Mouse (Mus musculus): ENCODE data around the gene Pla2g2f.

Pla2g2f gene

GRCm38 (mm10) chr4:138757416-138757815 is at the start of gene Pla2g2f:
Gene Pla2g2f (minus strand): TSS chr4:138757626.
- no peak for DNase-seq

DNA sequence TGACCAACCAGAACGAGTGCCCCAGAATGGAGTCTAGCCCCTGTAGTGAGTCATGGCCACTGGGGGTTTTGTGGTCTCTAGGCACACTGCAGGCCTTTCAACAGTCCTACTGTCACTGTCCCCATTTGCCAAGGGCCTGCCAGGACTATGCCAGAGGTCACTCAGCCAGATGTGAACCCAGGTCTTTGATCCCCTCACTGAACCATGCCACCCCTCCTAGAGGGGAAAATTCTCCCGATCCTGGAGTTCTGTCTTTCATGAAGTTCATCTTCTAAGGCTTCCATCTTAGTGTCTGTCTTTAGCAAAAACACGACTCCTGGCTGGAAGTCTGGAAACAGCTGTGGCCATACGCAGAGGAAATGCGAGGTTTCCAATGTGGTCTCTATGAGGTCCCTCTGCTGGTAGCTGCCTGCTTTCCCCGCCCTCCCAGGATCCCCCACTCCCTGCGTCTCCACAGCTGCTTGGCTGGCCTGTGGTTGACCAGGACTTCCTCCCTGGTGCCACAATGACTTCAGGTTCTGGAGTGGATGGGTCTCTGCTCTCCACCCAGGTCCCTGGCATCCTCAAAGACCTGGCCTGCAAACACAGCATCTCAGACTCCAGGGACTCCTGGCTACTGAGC is 49.6 kb upstream of the Pla2g2f start:
- DNase-seq, result no peak

DNA sequence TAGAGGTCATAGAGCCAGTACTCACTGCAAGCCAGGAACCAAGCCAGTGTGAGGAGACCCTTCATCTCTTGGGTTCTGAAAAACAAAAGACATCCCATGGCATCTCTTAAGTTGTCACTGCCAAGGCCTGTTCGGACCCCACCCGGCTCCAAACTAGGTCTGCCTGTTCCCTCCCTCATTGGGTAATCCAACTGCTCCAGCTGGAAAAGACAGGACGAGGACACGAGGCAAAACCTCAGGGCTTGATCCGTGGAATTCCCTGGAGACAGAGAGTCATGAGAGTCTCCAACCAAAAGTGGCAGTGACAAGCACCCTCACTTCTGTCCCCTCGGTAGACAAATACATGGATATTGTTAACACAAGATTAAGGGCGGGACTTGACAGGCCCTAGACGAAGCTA is 48.7 kb upstream of the Pla2g2f start:
- no peak for DNase-seq

DNA sequence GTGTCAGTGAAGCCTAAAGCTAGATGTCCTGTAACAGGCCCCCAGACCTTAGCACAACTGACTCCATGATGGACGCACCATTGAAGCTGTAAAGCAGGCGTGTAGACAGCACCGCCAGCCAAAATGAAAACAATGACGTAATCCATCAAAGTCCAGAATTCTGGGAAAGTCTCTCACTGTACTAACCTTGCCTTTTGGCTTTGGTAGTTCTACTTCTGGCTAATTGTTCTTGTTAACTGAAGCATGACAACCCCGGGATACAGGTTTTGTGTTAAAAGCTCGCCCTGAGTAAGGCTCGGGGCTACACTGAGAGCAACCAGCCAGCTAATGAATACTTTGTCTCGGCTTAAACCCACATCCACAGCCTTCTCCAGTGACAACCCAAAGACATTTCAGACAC is 47.8 kb upstream of the Pla2g2f start:
- DNase-seq, result no peak

GRCm38 (mm10) chr4:138802917-138803316 is 45.5 kb upstream of the Pla2g2f start:
- DNase-seq, result no peak

- DNase-seq, result no peak
Observed at GRCm38 (mm10) chr4:138801631-138802030, 44.2 kb upstream of the Pla2g2f start.

DNA sequence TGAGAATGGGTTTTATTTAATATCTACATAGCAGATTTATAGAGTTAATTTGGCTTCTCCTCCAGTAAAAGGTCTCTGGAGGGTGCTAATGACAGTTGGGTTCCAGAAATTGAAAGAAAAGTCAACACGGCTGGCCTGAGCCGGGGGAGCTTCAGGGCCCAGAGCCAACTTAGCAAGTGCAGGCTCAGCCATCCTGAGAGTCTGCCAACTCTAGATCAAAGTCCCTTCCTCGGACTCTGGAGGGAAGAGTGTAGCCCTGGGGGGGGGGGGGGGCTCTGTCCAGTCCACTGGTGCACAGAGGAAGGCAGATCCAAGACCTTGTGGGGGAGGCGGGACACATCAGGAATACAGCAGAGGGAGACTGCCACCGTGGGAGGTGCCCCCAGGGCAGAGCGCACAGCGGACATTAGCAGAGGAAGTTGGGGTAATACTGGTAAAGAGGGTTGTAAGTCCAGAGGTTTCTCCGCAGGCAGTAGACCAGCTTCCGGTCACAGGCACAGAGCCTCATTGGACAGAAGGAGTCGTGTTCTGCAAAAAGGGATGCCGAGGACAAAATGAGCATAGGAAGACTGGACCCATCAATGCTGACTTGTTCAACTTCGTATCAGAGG is 42.8 kb upstream of the Pla2g2f start:
- DNase-seq, result no peak

GRCm38 (mm10) chr4:138797217-138797570 is 39.8 kb upstream of the Pla2g2f start:
- DNase-seq, result no peak

GRCm38 (mm10) chr4:138796513-138797216 is 39.2 kb upstream of the Pla2g2f start:
- DNase-seq, result no peak

DNA sequence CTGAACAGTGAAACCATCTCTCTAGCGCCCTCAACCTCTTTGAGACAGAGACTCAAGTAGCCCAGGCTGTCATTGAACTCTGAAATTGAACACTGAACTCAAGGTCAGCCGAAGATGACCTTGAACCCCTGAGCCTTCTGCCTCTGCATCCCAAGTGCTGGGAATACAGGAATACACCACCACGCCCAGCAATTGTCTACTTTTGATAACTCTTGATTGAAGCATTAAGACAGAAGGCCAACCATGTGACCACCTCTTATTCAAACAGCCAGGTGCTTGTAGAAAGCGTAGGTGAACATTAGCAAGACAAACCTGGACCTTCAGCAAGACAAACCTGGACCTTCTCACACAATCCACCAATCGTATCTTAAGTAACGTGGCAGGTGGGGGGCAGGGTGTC is 36.9 kb upstream of the Pla2g2f start:
- no peak for DNase-seq

GRCm38 (mm10) chr4:138793276-138793675 is 35.9 kb upstream of the Pla2g2f start:
- peak in 1 of 2 experiments; percentile 14 for DNase-seq

DNA sequence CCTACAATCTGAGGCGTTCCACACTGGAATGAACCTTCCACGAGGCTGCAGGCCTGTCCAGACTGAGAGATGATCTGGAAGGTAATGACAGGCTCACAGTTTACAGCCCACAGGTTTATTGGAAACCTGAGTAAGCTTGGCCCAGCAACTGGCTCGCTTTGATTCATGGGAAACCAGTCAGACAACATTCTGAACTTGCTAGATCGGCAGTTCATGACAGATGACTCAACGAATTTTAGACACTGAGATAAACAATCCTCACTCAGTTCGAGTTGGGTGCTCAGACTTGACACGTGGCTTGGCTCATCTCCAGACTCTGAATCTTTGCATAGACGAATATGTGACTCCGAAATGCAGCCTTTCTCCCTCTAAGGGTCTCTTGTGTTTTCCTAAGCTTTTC is 35.2 kb upstream of the Pla2g2f start:
- DNase-seq, result no peak

GRCm38 (mm10) chr4:138791452-138791851 is 34.0 kb upstream of the Pla2g2f start:
- no peak for DNase-seq

- no peak for DNase-seq
Observed at GRCm38 (mm10) chr4:138788381-138788780, 31.0 kb upstream of the Pla2g2f start.

- DNase-seq, result no peak
Observed at GRCm38 (mm10) chr4:138786141-138786540, 28.7 kb upstream of the Pla2g2f start.

DNA sequence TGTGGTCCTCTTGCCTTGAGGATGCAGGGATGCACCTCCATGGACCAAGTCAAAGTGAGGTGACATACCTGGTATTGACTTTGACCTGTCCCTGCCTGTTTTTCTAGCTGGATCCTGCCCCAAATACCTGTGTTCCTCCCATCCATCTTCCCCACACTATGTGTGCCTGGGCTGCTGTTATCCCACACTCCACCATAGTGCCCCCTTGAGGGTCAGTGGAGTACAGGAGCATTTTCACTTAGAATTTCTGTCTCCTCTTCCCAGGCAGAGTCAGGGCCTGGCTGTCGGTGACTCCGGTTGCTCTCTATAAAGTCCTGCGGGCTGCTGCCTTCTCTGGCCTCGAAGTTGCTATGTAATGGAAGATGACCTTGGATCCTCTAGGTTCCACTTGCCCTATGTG is 28.3 kb upstream of the Pla2g2f start:
- no peak for DNase-seq

- DNase-seq, result no peak
Observed at GRCm38 (mm10) chr4:138782098-138782497, 24.7 kb upstream of the Pla2g2f start.

DNA sequence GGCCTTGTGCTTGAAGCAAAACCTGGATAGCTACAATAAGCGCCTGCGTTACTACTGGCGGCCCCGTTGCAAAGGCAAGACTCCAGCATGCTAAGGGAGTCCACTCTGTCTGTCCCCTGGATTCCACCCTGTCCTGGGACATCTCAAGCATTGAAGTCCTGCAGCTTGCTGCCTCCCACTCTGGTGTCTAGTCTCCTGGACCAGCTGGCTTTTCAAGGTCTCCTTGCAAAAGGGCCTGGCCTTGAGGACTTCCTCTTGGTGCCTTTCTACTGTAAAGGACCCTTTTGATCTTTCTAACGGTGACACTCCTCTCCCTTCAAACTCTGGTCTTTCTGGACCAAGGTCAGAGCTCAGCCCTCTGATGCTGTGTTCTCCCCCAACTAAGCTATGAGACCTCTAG is 22.9 kb upstream of the Pla2g2f start:
- no peak for DNase-seq

- no peak for DNase-seq
Observed at GRCm38 (mm10) chr4:138777417-138778407, 20.3 kb upstream of the Pla2g2f start.

GRCm38 (mm10) chr4:138775435-138775834 is 18.0 kb upstream of the Pla2g2f start, which contains the start of gene Pla2g2d:
Gene Pla2g2d (plus strand): TSS chr4:138775735.
- no peak for DNase-seq

DNA sequence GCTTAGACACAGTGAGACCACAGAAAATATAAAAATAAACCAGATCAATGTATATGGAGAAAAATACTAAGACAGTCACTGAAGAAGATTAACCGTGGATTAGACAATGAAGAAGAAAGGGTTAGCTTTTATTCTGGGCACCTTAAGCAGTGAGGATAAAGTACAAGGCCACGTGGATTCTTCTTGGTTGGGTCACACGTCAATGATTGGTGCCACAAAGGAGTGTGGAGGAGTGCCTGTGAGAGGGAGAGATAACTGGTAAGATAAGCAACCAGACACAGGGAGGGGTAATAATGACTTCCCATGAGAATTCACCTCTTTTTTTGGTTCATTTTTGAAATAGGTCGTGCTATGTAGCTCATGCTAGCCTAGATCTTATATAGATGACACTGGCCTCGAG is 15.0 kb upstream of the Pla2g2f start:
- no peak for DNase-seq

DNA sequence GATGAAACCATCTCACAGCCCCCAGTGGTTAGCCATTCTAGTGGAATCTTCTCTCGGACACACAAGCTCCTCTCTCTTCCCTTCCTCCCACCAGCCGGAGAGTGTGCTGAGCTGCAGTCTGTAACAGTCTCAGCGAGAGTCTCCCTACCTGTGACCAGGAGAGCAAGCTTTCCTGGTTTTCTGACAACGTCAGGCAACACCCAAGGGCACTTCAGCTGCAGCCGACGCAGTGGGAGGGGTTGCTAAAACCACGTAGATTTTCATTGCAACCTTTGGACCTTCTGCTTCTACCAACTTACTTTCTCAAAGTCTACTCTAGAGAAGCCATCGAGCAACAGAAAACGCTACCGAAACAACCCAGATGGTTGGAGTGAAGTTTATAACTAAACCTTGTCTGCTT is 14.5 kb upstream of the Pla2g2f start:
- no peak for DNase-seq

DNA sequence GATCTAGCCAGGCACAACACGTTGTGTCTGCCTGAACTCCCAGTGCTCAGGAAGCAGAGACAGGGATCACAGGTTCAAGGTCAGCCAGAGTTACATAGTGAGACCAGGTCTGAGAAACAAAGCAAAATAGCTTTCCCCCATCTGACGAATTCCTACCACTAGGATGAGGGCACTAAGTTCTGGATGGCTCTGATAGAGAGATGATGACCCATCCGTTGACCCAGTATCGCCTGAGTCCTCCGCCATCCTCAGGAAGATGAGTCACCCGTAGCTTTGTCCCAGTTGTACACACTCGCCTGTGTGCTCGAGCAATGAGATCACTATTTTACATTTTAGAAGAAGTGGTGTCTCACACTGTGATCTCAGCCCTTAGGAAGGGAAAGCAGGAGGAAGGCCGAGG is 4.8 kb upstream of the Pla2g2f start:
- no peak for DNase-seq

Measured in spleen, adult 18-20 months (tissue).